Mouse (Mus musculus) stomach, postnatal 0 days (tissue): Measurements from ENCODE around the gene Il16. TPM values are rescaled to one million over a fixed set of nuclear protein-coding genes. Genes with fewer than 3 reads are reported as not detected.

Experiments
- ATAC-seq: fragments of 200-750 bp; cut with Nextera tagmentation; 2 replicates; pipeline ENCODE4 v1.8.0; 2017; ENCODE audit not compliant: low FRiP score, low TSS enrichment
- DNase-seq: peaks from one replicate; pipeline ENCODE4 v3.0.0-alpha.2; 2016; ENCODE audit warnings: low spot score
- H3K27ac ChIP-seq: fragments of 300-500 bp; sonication (generic); replicated peaks from 2 replicates; pipeline ENCODE4 v1.5.1; 2014; ENCODE audit warnings: mild to moderate bottlenecking, control low read depth
- H3K27me3 ChIP-seq: fragments of 300-500 bp; sonication (generic); 2 replicates; pipeline ENCODE4 v1.6.1; 2014; ENCODE audit warnings: low read length; ENCODE audit not compliant: control insufficient read depth, insufficient read depth
- H3K36me3 ChIP-seq: fragments of 300-500 bp; sonication (generic); 2 replicates; pipeline ENCODE4 v1.6.1; 2014; ENCODE audit warnings: low read length, mixed read lengths; ENCODE audit not compliant: control insufficient read depth, insufficient read depth
- H3K4me1 ChIP-seq: fragments of 300-500 bp; sonication (generic); replicated peaks from 2 replicates; pipeline ENCODE4 v1.6.1; 2014; ENCODE audit warnings: antibody characterized with exemption; ENCODE audit not compliant: control insufficient read depth, insufficient read depth
- H3K4me2 ChIP-seq: fragments of 300-500 bp; sonication (generic); replicated peaks from 2 replicates; pipeline ENCODE4 v1.6.1; 2014; ENCODE audit warnings: low read depth, mild to moderate bottlenecking, control low read depth, moderate library complexity
- H3K4me3 ChIP-seq: fragments of 300-500 bp; sonication (generic); 2 replicates; pipeline ENCODE4 v1.5.1; 2014; ENCODE audit warnings: low read depth, low read length, control low read depth
- H3K9ac ChIP-seq: fragments of 300-500 bp; sonication (generic); 2 replicates; pipeline ENCODE4 v1.6.1; 2014; ENCODE audit warnings: mild to moderate bottlenecking, low read length, control low read depth, mixed read lengths
- H3K9me3 ChIP-seq: fragments of 300-500 bp; sonication (generic); 2 replicates; pipeline ENCODE4 v1.6.1; 2016; ENCODE audit warnings: low read length; ENCODE audit not compliant: control insufficient read depth
- CTCF ChIP-seq: IDR thresholded peaks from 2 replicates; pipeline ENCODE4 v1.5.1; 2016; ENCODE audit warnings: antibody characterized with exemption, low read depth, mild to moderate bottlenecking, moderate library complexity
- EP300 ChIP-seq: optimal IDR thresholded peaks from 2 replicates; pipeline ENCODE3; 2016; ENCODE audit warnings: antibody characterized with exemption
- WGBS: fragments of 180-500 bp; shearing (Covaris S2); extraction: QIAGEN DNeasy Blood & Tissue Kit; methylation state at CpG from one replicate; pipeline ENCODE4 v1.1.7; 2014; 5-methylcytosine and 5-hydroxymethylcytosine counted together
- polyA plus RNA-seq: library from polyadenylated mRNA; unstranded; fragments of >200 nt; fragmentation: Nextera tagmentation; extraction: Ambion mirVana; gene quantifications from 2 replicates; pipeline ENCODE4 v1.2.1, GENCODE M21; 2015

Gene Il16
- polyA plus RNA-seq, 1 experiment from 2014 or later: 2.8 TPM

DNA sequence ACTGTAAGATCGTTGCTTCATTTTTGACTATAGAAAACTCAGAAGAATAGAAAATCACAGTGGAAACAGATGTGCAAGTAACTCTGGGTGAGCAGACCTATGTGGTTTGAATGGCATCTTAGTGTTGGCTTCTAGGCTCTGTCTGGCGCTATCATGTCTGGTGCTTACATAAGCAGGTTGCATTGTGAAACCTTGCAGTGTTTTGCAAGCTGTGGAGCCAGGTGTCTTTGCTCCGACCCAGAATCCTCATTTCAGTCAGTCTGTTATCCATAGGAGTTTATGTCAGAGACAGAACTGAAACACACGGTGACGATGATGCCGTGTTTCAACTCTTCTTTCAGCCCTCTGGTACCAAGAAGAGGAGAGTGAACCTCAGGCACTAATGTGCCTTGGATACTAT, 111.7 kb downstream of the Il16 start:
- H3K27ac ChIP-seq: no peak overlapping the region
- DNase-seq: no peak
- ATAC-seq: no peak
- no peak overlapping the region for H3K4me3 ChIP-seq
- H3K4me1 ChIP-seq: peaks cover 5% of the 10 kb centered on the region; the same call in 1 of the 2 replicates
- no peak overlapping the region for H3K9ac ChIP-seq
- H3K27me3 ChIP-seq: no peaks in the 10 kb centered on the region
- peaks cover 13% of the 10 kb centered on the region for H3K36me3 ChIP-seq
- H3K9me3 ChIP-seq: no peaks in the 10 kb centered on the region
- TF ChIP-seq EP300 (no peak), CTCF (no peak)
- 65% methylated on average over 6 of the region's 6 CpGs for WGBS
- H3K4me2 ChIP-seq: no peak overlapping the region

- WGBS: 28% methylated on average over 6 of the region's 6 CpGs
Observed at GRCm38 (mm10) chr7:83632682-83633120, 112.8 kb downstream of the Il16 start.

GRCm38 (mm10) chr7:83631828-83632681, 113.5 kb downstream of the Il16 start, which contains the start of gene Stard5:
TSS of gene Stard5 (plus strand) at chr7:83631959.
- H3K27me3 ChIP-seq: no peaks in the 10 kb centered on the region
- peak within 1 kb of the TSS; percentile 82 for H3K27ac ChIP-seq
- peak; percentile 50 for TF ChIP-seq CTCF
- TF ChIP-seq EP300: no peak
- H3K36me3 ChIP-seq: peaks cover 6% of the 10 kb centered on the region; the same call in 1 of the 2 replicates
- H3K4me3 ChIP-seq: peak within 1 kb of the TSS; percentile 61
- DNase-seq: peak; percentile 97
- ATAC-seq: peak; percentile 95
- peaks cover 5% of the 10 kb centered on the region; the same call in 1 of the 2 replicates for H3K4me1 ChIP-seq
- peak within 1 kb of the TSS; percentile 83 for H3K9ac ChIP-seq
- no peaks in the 10 kb centered on the region for H3K9me3 ChIP-seq
- under 1% methylated on average over 35 of the region's 35 CpGs for WGBS
- peak within 1 kb of the TSS; percentile 71 for H3K4me2 ChIP-seq

More at GRCm38 (mm10) chr7:83632682-83633120, 112.8 kb downstream of the Il16 start:
- no peak for DNase-seq
- no peaks in the 10 kb centered on the region for H3K9me3 ChIP-seq
- H3K9ac ChIP-seq: peak overlapping the region; percentile 83
- H3K4me1 ChIP-seq: peaks cover 5% of the 10 kb centered on the region; the same call in 1 of the 2 replicates
- TF ChIP-seq EP300: no peak
- no peak for TF ChIP-seq CTCF
- ATAC-seq: no peak
- H3K4me2 ChIP-seq: peak overlapping the region; percentile 71
- H3K36me3 ChIP-seq: peaks cover 6% of the 10 kb centered on the region; the same call in 1 of the 2 replicates
- peak overlapping the region; percentile 61 for H3K4me3 ChIP-seq
- H3K27me3 ChIP-seq: no peaks in the 10 kb centered on the region
- no peak overlapping the region; the same call in 1 of the 2 replicates for H3K27ac ChIP-seq

- DNase-seq (no peak), ATAC-seq (no peak)
- WGBS: 7% methylated on average over 11 of the region's 11 CpGs
- H3K4me3 ChIP-seq: peak overlapping the region; percentile 61
- H3K36me3 ChIP-seq: no peaks in the 10 kb centered on the region
- peaks cover 5% of the 10 kb centered on the region; the same call in 1 of the 2 replicates for H3K4me1 ChIP-seq
- H3K9ac ChIP-seq: peak overlapping the region; percentile 65
- TF ChIP-seq CTCF (peak; percentile 55), EP300 (no peak)
- H3K9me3 ChIP-seq: no peaks in the 10 kb centered on the region
- no peaks in the 10 kb centered on the region for H3K27me3 ChIP-seq
- peak overlapping the region; percentile 71 for H3K4me2 ChIP-seq
- H3K27ac ChIP-seq: peak overlapping the region; percentile 25; the same call in 1 of the 2 replicates
Observed at GRCm38 (mm10) chr7:83631073-83631827, 114.3 kb downstream of the Il16 start.

DNA sequence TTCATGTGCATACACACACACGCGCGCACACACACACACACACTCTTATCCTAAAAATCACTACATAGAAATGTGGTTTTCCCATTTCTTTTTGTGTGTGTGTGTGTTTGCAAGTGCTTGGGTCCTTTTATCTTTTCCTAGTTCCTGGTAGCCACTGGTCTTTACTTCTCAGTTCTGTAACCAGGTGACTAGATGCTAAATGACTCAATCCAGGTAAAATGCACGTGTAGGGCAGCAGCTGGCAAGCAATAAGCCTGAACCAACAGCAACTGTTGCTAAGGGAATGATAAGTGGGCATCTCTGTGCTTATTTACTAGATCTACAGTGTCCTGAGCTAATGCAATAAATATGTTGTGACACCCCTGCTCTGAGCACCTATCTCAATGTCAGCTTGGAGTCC, 118.2 kb downstream of the Il16 start:
- no peaks in the 10 kb centered on the region for H3K9me3 ChIP-seq
- WGBS: 81% methylated on average over 4 of the region's 4 CpGs
- no peak overlapping the region for H3K4me2 ChIP-seq
- H3K27ac ChIP-seq: 0 out of 2 replicates have a peak overlapping the region, but pooled peaks have one; percentile 56
- no peak overlapping the region for H3K9ac ChIP-seq
- TF ChIP-seq CTCF (no peak), EP300 (no peak)
- ATAC-seq (peak; percentile 58), DNase-seq (no peak)
- no peak overlapping the region for H3K4me3 ChIP-seq
- no peaks in the 10 kb centered on the region for H3K36me3 ChIP-seq
- H3K27me3 ChIP-seq: no peaks in the 10 kb centered on the region
- H3K4me1 ChIP-seq: 0 out of 2 replicates have a peak, but pooled peaks cover 5% of the 10 kb centered on the region
